10 mouse cellular contexts compared by ENCODE assay signal in genomic region chr19:59193456-59193855, GRCm38 (mm10). TPM values are rescaled to one million over a fixed set of nuclear protein-coding genes. Genes with fewer than 3 reads are reported as not detected.
A peak's percentile ranks its signal among the peaks of the same experiment; 100 is the strongest.
DNase-seq lines count a peak whose midpoint lies in the region; ATAC-seq and TF ChIP-seq lines count a peak whose summit lies in the region.
"Had no signal": no experiment of that assay in that cellular context is flagged by ENCODE, and none has a peak within 500 bp of the region (broad histone marks: within the 10 kb centered on the region; RNA-seq: fewer than 3 reads in every experiment).

No protein-coding gene starts in this region.

- H3K9me3 ChIP-seq in lung, embryonic 14.5 days (ENCODE audit: low read depth, low read length) = no peaks in the 10 kb centered on the region
- H3K9me3 ChIP-seq in intestine, embryonic 15.5 days = no peaks in the 10 kb centered on the region
- H3K9me3 ChIP-seq in neural tube, embryonic 12.5 days = no peaks in the 10 kb centered on the region

- no peaks in the 10 kb centered on the region for H3K4me1 ChIP-seq in lung, embryonic 14.5 days (ENCODE audit: insufficient read depth)
- peaks cover 8% of the 10 kb centered on the region for H3K4me1 ChIP-seq in intestine, embryonic 15.5 days (replicated peaks)
- no peaks in the 10 kb centered on the region for H3K4me1 ChIP-seq in neural tube, embryonic 12.5 days

- no peak for ATAC-seq in lung, embryonic 14.5 days (ENCODE audit: insufficient read depth)
- no peak for ATAC-seq in intestine, embryonic 15.5 days
- no peak for ATAC-seq in neural tube, embryonic 12.5 days (ENCODE audit: low FRiP score, low read depth)

- no peaks in the 10 kb centered on the region for H3K36me3 ChIP-seq in lung, embryonic 14.5 days (ENCODE audit: insufficient read depth)
- H3K36me3 ChIP-seq in intestine, embryonic 15.5 days = no peaks in the 10 kb centered on the region
- no peaks in the 10 kb centered on the region for H3K36me3 ChIP-seq in neural tube, embryonic 12.5 days

- no peak overlapping the region for H3K9ac ChIP-seq in lung, embryonic 14.5 days
- no peak overlapping the region for H3K9ac ChIP-seq in intestine, embryonic 15.5 days
- H3K9ac ChIP-seq in neural tube, embryonic 12.5 days = no peak overlapping the region

- no peak overlapping the region; the same call in 1 of the 2 replicates for H3K4me3 ChIP-seq in lung, embryonic 14.5 days (ENCODE audit: low read depth, low read length)
- H3K4me3 ChIP-seq in intestine, embryonic 15.5 days (replicated peaks) = 0 out of 2 replicates have a peak overlapping the region, but pooled peaks have one; percentile 16
- no peak overlapping the region for H3K4me3 ChIP-seq in neural tube, embryonic 12.5 days

- under 1% methylated on average over 10 of the region's 10 CpGs for WGBS in lung, embryonic 14.5 days
- WGBS in intestine, embryonic 15.5 days = under 1% methylated on average over 10 of the region's 10 CpGs
- WGBS in neural tube, embryonic 12.5 days = 1% methylated on average over 10 of the region's 10 CpGs

- peaks cover 87% of the 10 kb centered on the region for H3K27me3 ChIP-seq in lung, embryonic 14.5 days (ENCODE audit: insufficient read depth, low read length)
- peaks cover 79% of the 10 kb centered on the region for H3K27me3 ChIP-seq in intestine, embryonic 15.5 days (replicated peaks)
- H3K27me3 ChIP-seq in neural tube, embryonic 12.5 days (replicated peaks) = peaks cover 92% of the 10 kb centered on the region

- no peak for TF ChIP-seq CTCF in lung, embryonic 14.5 days (IDR thresholded peaks at IDR 0.05; ENCODE audit: low read depth)

- peak overlapping the region; percentile 49; the same call in 1 of the 2 replicates for H3K4me2 ChIP-seq in lung, embryonic 14.5 days
- H3K4me2 ChIP-seq in intestine, embryonic 15.5 days (replicated peaks) = peak overlapping the region; percentile 53
- peak overlapping the region; percentile 28; the same call in 1 of the 2 replicates for H3K4me2 ChIP-seq in neural tube, embryonic 12.5 days (replicated peaks)

- H3K27ac ChIP-seq in lung, embryonic 14.5 days (ENCODE audit: low read depth) = no peak overlapping the region
- no peak overlapping the region for H3K27ac ChIP-seq in intestine, embryonic 15.5 days
- no peak overlapping the region for H3K27ac ChIP-seq in neural tube, embryonic 12.5 days

- peak; percentile 56 for DNase-seq in embryo, embryonic 10.5 days (ENCODE audit: low spot score)
- no peak for DNase-seq in embryo, embryonic 10 days (ENCODE audit: low spot score)
- no peak for DNase-seq in lung, embryonic 14.5 days
- DNase-seq in lung, postnatal 14 days = no peak
- DNase-seq in urinary bladder, postnatal 14 days (ENCODE audit: low spot score) = no peak
- no peak for DNase-seq in T-cell, adult 2 months (ENCODE audit: low spot score)
- DNase-seq: kidney, postnatal 10 days; lung, adult 2 months had no signal

RNA-seq across cellular contexts. Expression of gene Vax1, which starts 23.6 kb away (rescaled TPM):
- not detected in 2 replicates for polyA plus RNA-seq in lung, embryonic 14.5 days (2014; fragmentation: Nextera tagmentation; extraction: Ambion mirVana)
- polyA plus RNA-seq in intestine, embryonic 15.5 days (2015; fragmentation: Nextera tagmentation; extraction: Ambion mirVana) = not detected in 2 replicates
- 0.19 TPM in 1 of 2 replicates, not detected in the other for polyA plus RNA-seq in neural tube, embryonic 12.5 days (2016; fragmentation: Nextera tagmentation; extraction: Ambion mirVana)
- polyA plus RNA-seq: lung, adult 2 months had no signal

RNA-seq across cellular contexts. Expression of gene Kcnk18, which starts 25.6 kb away (rescaled TPM):
- not detected in 2 replicates for polyA plus RNA-seq in lung, embryonic 14.5 days (2014; fragmentation: Nextera tagmentation; extraction: Ambion mirVana)
- not detected in 2 replicates for polyA plus RNA-seq in intestine, embryonic 15.5 days (2015; fragmentation: Nextera tagmentation; extraction: Ambion mirVana)
- polyA plus RNA-seq in neural tube, embryonic 12.5 days (2016; fragmentation: Nextera tagmentation; extraction: Ambion mirVana) = not detected in 2 replicates
- polyA plus RNA-seq: lung, adult 2 months had no signal
